Mouse (Mus musculus) adrenal gland (tissue): ENCODE results near the gene Tmem53.

Experiments
- intact Hi-C: fragments of 180-260 bp; cut with DNase I; formaldehyde crosslinking; loops from one replicate; pipeline ENCODE4 v1.15.1; 2025

Gene Tmem53

GRCm38 (mm10) chr4:117279253-117279642 lies 27.5 kb downstream of the Tmem53 start:
- intact Hi-C loops: loop anchor here (10.0 kb wide), 1 partner anchor 396 kb away; no protein-coding TSS in a partner anchor

GRCm38 (mm10) chr4:117280397-117280930 lies 28.7 kb downstream of the Tmem53 start:
- intact Hi-C loops: no loop called here

GRCm38 (mm10) chr4:117281090-117281845 lies 29.5 kb downstream of the Tmem53 start:
- intact Hi-C loops: no loop called here

GRCm38 (mm10) chr4:117283271-117284191 lies 31.8 kb downstream of the Tmem53 start:
- intact Hi-C loops: no loop called here

- intact Hi-C loops: no loop called here
Measured at GRCm38 (mm10) chr4:117284363-117284762, 32.6 kb downstream of the Tmem53 start.

- intact Hi-C loops: no loop called here
Measured at GRCm38 (mm10) chr4:117288277-117288926, 36.7 kb downstream of the Tmem53 start.

GRCm38 (mm10) chr4:117288927-117289801 lies 37.4 kb downstream of the Tmem53 start:
- intact Hi-C loops: no loop called here

GRCm38 (mm10) chr4:117291696-117292095 lies 39.9 kb downstream of the Tmem53 start:
- intact Hi-C loops: no loop called here

- intact Hi-C loops: no loop called here
Measured at GRCm38 (mm10) chr4:117296849-117297593, 45.3 kb downstream of the Tmem53 start.

- intact Hi-C loops: no loop called here
Measured at GRCm38 (mm10) chr4:117297819-117298218, 46.1 kb downstream of the Tmem53 start.

- intact Hi-C loops: no loop called here
Measured at GRCm38 (mm10) chr4:117299921-117300320, 48.2 kb downstream of the Tmem53 start.

GRCm38 (mm10) chr4:117302027-117302806 lies 50.5 kb downstream of the Tmem53 start:
- intact Hi-C loops: no loop called here

- intact Hi-C loops: no loop called here
Measured at GRCm38 (mm10) chr4:117303581-117304238, 52.0 kb downstream of the Tmem53 start.

- intact Hi-C loops: no loop called here
Measured at GRCm38 (mm10) chr4:117304239-117305025, 52.7 kb downstream of the Tmem53 start.

- intact Hi-C loops: no loop called here
Measured at GRCm38 (mm10) chr4:117305461-117305860, 53.7 kb downstream of the Tmem53 start.

GRCm38 (mm10) chr4:117307270-117307669 lies 55.5 kb downstream of the Tmem53 start:
- intact Hi-C loops: no loop called here

GRCm38 (mm10) chr4:117309427-117309826 lies 57.7 kb downstream of the Tmem53 start:
- intact Hi-C loops: no loop called here
